Mouse (Mus musculus) lung, postnatal 0 days (tissue): ENCODE results near the gene Dlgap4.

Experiments
- CTCF ChIP-seq: IDR thresholded peaks from 2 replicates; pipeline ENCODE4 v1.5.1; 2016; ENCODE audit warnings: antibody characterized with exemption, mild to moderate bottlenecking
- EP300 ChIP-seq: IDR thresholded peaks from 2 replicates; pipeline ENCODE4 v1.6.1; 2016; ENCODE audit warnings: antibody characterized with exemption, mild to moderate bottlenecking, control low read depth

DNA sequence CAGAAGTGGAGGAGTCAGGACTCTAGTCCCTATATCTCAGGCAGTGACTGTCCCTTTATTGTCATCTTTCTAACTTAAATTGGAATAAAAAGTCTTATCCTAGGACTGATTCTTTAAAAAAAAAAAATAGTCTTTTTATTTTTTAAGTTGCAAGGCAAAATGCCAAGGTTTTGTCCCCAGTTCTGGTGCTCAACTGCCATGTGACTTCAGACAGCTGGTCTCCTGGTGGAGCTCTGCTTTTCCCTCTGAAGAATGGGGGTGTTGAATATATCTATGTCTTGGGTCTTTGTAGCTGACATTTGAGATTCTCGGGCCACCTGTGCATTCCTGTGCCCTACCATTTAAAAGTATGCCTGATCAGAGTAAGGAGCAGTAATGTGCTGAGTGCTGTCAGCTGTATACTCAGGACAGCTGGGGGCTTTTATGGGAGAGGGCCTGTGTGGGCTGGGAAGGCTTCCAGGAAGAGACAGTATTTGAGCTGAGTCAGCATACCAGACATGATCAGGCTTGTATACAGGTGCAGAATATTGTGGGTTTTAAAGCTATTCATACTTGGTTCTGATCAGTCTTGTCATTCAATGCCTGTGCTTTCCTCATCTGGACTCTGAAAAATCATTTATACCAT lies 110.5 kb downstream of the Dlgap4 start:
- TF ChIP-seq CTCF (no peak), EP300 (no peak)
